Mouse (Mus musculus) bone marrow macrophage, adult 2 months (primary cell): Measurements from ENCODE around the gene Kif3a.

Experiments
- CTCF ChIP-seq: IDR thresholded peaks from 2 replicates; pipeline ENCODE4 v1.5.1; 2012; ENCODE audit warnings: low read depth, mild to moderate bottlenecking, low read length, moderate library complexity
- POLR2A ChIP-seq: IDR thresholded peaks from 2 replicates; pipeline ENCODE4 v1.6.1; 2012; ENCODE audit warnings: mild to moderate bottlenecking, low read depth, low read length, borderline replicate concordance

DNA sequence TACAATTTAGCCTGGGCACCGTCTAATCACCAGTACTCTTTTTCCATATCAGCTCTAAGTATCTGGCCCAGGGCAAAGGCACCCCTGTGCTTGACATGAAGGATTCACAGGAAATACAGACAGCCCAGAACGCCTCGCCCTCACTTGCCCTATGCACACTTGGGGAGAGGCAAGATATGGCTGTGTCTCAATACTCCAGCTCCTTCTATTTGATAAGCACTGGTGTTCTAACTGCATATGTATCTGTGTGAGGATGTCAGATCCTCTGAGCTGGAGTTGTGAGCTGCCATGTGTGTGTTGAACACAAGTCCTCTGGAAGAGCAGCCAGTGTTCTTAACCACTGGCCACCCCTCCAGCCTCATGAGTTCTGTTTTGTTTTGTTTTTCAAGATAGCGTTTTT is 84.3 kb downstream of the Kif3a start:
- TF ChIP-seq POLR2A, result no peak
- TF ChIP-seq CTCF, result no peak
